Mouse (Mus musculus) CD8-positive naive resting alpha-beta T cell, adult 57 days (primary cell): Measurements from ENCODE around the gene Olfr812. TPM values are rescaled to one million over a fixed set of nuclear protein-coding genes. Genes with fewer than 3 reads are reported as not detected.

Experiments used
- total RNA-seq: library from RNA; stranded (reverse); gene quantifications from one replicate; pipeline ENCODE4 v1.2.4, GENCODE M21; 2023

The Olfr812 gene
- total RNA-seq: not detected

DNA sequence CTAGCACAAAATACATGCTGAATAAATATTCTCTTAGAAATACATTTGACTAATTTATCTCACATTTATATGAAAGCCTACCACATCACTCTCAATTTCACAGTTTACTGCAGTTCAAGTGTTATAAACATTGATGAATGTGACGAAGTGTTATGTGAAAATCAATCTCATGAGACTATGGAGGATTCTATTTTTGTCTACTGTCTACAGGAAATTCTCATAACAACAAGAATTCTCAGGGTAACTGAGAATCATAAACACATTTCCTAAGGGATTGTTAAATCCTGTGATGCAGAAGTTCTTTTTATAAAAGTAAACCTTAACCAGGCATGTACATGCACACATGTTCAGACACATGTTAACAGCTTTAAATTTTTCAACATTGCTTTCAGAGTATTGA lies at the start of gene Olfr812:
TSS of gene Olfr812 (minus strand) at position 101 of the 400 bp plus-strand sequence.

DNA sequence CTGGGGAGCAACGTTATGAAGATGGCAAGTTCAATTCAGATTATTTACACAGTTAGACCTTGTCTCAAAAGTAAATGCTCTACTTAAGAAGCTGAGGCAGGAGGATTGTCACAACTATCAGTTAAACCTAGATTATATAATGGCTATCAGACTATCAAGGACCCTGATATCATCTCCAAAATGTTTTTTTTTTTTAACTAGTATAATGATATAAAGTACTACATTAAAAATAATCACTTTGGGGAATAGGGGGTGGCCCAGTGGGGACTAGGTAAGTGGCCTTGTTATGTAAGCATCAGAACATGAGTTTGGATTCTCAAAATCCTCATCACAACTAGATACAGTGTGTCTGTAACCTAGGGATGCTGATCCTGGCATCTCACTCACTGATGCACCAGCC lies 33.9 kb upstream of the Olfr812 start, which contains the start of gene Olfr814:
TSS of gene Olfr814 (minus strand) at position 101 of the 400 bp plus-strand sequence.

DNA sequence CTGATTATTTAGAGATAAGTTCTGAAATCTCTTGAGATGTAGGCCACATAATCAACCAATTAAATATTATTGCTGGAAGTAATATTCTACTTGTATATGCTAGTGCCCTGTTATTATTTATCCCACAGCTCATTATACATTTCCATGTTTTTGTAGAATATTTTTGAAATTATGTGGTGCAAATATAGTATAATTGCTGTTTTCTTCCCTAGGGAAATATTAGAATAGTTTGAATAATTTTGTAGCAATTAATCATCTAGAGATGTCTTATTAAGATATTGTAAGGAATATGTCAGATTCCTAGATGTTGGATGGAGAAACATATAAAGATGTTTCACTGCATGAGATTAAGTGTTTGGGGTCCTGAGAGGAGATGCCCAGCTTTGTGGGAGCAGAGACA lies 9.2 kb upstream of the Olfr812 start, which contains the start of gene Olfr813:
TSS of gene Olfr813 (plus strand) at position 301 of the 400 bp plus-strand sequence.

DNA sequence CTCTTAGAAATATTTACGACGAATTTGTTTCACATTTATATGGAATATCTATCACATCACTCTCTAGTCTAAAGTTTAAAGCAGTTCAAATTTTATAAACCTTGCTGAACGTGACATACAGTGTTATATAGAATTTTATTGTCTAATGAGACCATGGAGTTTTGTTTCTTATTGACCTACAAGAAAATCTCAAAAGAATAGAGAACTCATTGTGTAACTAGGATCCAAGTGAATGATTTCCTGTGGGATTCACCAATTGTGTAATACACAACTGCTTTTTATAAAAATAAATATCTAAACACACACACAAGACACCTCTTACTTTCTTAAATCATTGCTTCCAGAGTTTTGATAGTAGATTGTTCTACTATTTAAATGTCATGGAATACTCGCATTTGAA lies 41.6 kb downstream of the Olfr812 start, which contains the start of gene Olfr811:
TSS of gene Olfr811 (minus strand) at position 101 of the 400 bp plus-strand sequence.

DNA sequence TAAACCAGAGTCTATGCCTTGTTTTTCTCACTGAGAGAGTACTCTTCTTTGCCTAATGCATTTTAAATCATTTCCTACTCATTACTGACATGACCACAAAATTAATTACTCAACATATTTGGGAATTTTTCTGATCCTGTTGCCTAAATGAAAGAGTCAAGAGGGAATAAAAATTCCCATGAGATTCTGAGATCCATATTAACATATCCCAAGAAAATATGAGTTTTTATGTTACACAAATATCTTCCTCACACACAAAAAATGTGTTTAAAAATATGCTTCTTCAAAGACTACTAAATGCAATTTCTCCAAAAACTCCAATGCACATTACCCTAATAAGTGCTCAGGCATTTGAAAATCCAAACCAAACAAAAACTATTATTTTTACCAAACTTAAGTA lies 51.1 kb downstream of the Olfr812 start, which contains the start of gene Olfr810:
TSS of gene Olfr810 (minus strand) at position 101 of the 400 bp plus-strand sequence.

Other genes starting within 250 kb of the Olfr812 start
- gene Olfr796, start 233.5 kb downstream of the Olfr812 start, total RNA-seq: not detected
- gene Olfr798, start 218.2 kb downstream of the Olfr812 start, total RNA-seq: not detected
- gene Olfr799, start 208.6 kb downstream of the Olfr812 start, total RNA-seq: not detected
- gene Olfr800, start 188.4 kb downstream of the Olfr812 start, total RNA-seq: not detected
- not detected for gene Olfr801, start 172.2 kb downstream of the Olfr812 start, total RNA-seq
- gene Olfr802, start 157.9 kb downstream of the Olfr812 start, total RNA-seq: not detected
- not detected for gene Olfr803, start 151.8 kb downstream of the Olfr812 start, total RNA-seq
- gene Olfr804, start 142.9 kb downstream of the Olfr812 start, total RNA-seq: not detected
- not detected for gene Olfr805, start 116.7 kb downstream of the Olfr812 start, total RNA-seq
- not detected for gene Olfr806, start 104.2 kb downstream of the Olfr812 start, total RNA-seq
- gene Olfr807, start 88.3 kb downstream of the Olfr812 start, total RNA-seq: not detected
- gene Olfr808, start 80.6 kb downstream of the Olfr812 start, total RNA-seq: not detected
- not detected for gene Olfr809, start 71.5 kb downstream of the Olfr812 start, total RNA-seq
- not detected for gene Olfr810, start 51.2 kb downstream of the Olfr812 start, total RNA-seq
- gene Olfr811, start 41.7 kb downstream of the Olfr812 start, total RNA-seq: not detected
- gene Olfr813, start 9.3 kb upstream of the Olfr812 start, total RNA-seq: not detected
- not detected for gene Olfr814, start 33.8 kb upstream of the Olfr812 start, total RNA-seq
- gene Olfr815, start 59.8 kb upstream of the Olfr812 start, total RNA-seq: not detected
- not detected for gene Olfr816, start 69.5 kb upstream of the Olfr812 start, total RNA-seq
- not detected for gene Olfr818, start 103.0 kb upstream of the Olfr812 start, total RNA-seq
- gene Olfr819, start 121.2 kb upstream of the Olfr812 start, total RNA-seq: not detected
- gene Olfr247, start 130.0 kb upstream of the Olfr812 start, total RNA-seq: not detected
- gene Gm10310, start 139.0 kb upstream of the Olfr812 start, total RNA-seq: 0.15 TPM
- gene Olfr820, start 166.5 kb upstream of the Olfr812 start, total RNA-seq: not detected
- gene Olfr821, start 184.3 kb upstream of the Olfr812 start, total RNA-seq: not detected
- gene Olfr822, start 225.1 kb upstream of the Olfr812 start, total RNA-seq: not detected